Comparison of ENCODE assay signal across 10 mouse cellular contexts in genomic region chr9:75264008-75264718, GRCm38 (mm10). TPM values are rescaled to one million over a fixed set of nuclear protein-coding genes. Genes with fewer than 3 reads are reported as not detected.
DNase-seq lines count a peak whose midpoint lies in the region; ATAC-seq and TF ChIP-seq lines count a peak whose summit lies in the region.
"Had no signal": no experiment of that assay in that cellular context is flagged by ENCODE, and none has a peak within 500 bp of the region (broad histone marks: within the 10 kb centered on the region; RNA-seq: fewer than 3 reads in every experiment).

No protein-coding gene starts in this region.

- 38% methylated on average over 3 of the region's 3 CpGs for WGBS in liver, embryonic 11.5 days
- WGBS in liver, embryonic 14.5 days (ENCODE audit: insufficient replicate concordance), result 37% methylated on average over 3 of the region's 3 CpGs
- WGBS in forebrain, embryonic 11.5 days, result 47% methylated on average over 3 of the region's 3 CpGs

- TF ChIP-seq POLR2A in myocyte (IDR thresholded peaks at IDR 0.05; ENCODE audit: insufficient read length, low read depth), result no peak

- H3K27ac ChIP-seq in liver, embryonic 11.5 days (ENCODE audit: low read depth, low read length), result no peak overlapping the region
- no peak overlapping the region for H3K27ac ChIP-seq in liver, embryonic 14.5 days
- no peak overlapping the region for H3K27ac ChIP-seq in forebrain, embryonic 11.5 days (ENCODE audit: low read depth, low read length)
- H3K27ac ChIP-seq: midbrain, embryonic 15.5 days had no signal

- H3K27me3 ChIP-seq in liver, embryonic 11.5 days (replicated peaks; ENCODE audit: control insufficient read depth, insufficient read depth, low read length), result no peaks in the 10 kb centered on the region
- H3K27me3 ChIP-seq in Patski, result no peaks in the 10 kb centered on the region
- no peaks in the 10 kb centered on the region for H3K27me3 ChIP-seq in liver, embryonic 14.5 days (ENCODE audit: control insufficient read depth, insufficient read depth, low read length)
- H3K27me3 ChIP-seq in myocyte (ENCODE audit: control insufficient read depth, insufficient read depth, insufficient read length), result no peaks in the 10 kb centered on the region
- no peaks in the 10 kb centered on the region for H3K27me3 ChIP-seq in forebrain, embryonic 11.5 days (ENCODE audit: control insufficient read depth, insufficient read depth, low read length)
- H3K27me3 ChIP-seq: midbrain, embryonic 15.5 days had no signal

- H3K4me1 ChIP-seq in liver, embryonic 11.5 days (replicated peaks; ENCODE audit: control insufficient read depth, insufficient read depth, low read length), result no peaks in the 10 kb centered on the region; the same call in 1 of the 2 replicates
- peaks cover 0 to 7% of the 10 kb centered on the region in 2 experiments; a peak in 2 of 4 replicates for H3K4me1 ChIP-seq in liver, embryonic 14.5 days (replicated peaks; ENCODE audit: control insufficient read depth in 2 of 2, insufficient read depth in 2 of 2, low read length in 1 of 2)
- peaks cover 4% of the 10 kb centered on the region for H3K4me1 ChIP-seq in forebrain, embryonic 11.5 days (replicated peaks; ENCODE audit: control insufficient read depth, insufficient read depth, low read length)

- H3K79me2 ChIP-seq in myocyte (ENCODE audit: control insufficient read depth, insufficient read depth), result no peaks in the 10 kb centered on the region

- in situ Hi-C loops in Patski (cut with MboI; ENCODE audit: low pct_unique_long_range_greater_than_20kb), result no loop called here

- H3ac ChIP-seq in myocyte (ENCODE audit: control insufficient read depth, insufficient read length), result no peak overlapping the region

- CTCF ChIA-PET in Patski (lab: Charles Lee), result no interaction called here

- TF ChIP-seq CTCF in Patski (IDR thresholded peaks at IDR 0.05), result no peak
- TF ChIP-seq CTCF in liver, embryonic 14.5 days (IDR thresholded peaks at IDR 0.05; ENCODE audit: low read depth), result no peak

- no peaks in the 10 kb centered on the region for H3K9me3 ChIP-seq in liver, embryonic 11.5 days (ENCODE audit: control insufficient read depth, low read length)
- no peaks in the 10 kb centered on the region for H3K9me3 ChIP-seq in liver, embryonic 14.5 days (ENCODE audit: control insufficient read depth, low read length)
- no peaks in the 10 kb centered on the region for H3K9me3 ChIP-seq in forebrain, embryonic 11.5 days (ENCODE audit: control insufficient read depth, low read length)
- H3K9me3 ChIP-seq: midbrain, embryonic 15.5 days had no signal

- ATAC-seq in liver, embryonic 11.5 days (replicated peaks; ENCODE audit: low FRiP score), result peak; percentile 73
- ATAC-seq in Patski, result peak; percentile 58
- ATAC-seq in liver, embryonic 14.5 days (ENCODE audit: insufficient read depth), result peak; percentile 43
- no peak for ATAC-seq in forebrain, embryonic 11.5 days (replicated peaks; ENCODE audit: low FRiP score)
- ATAC-seq: midbrain, embryonic 15.5 days had no signal

- TF ChIP-seq EP300 in liver, embryonic 14.5 days (IDR thresholded peaks at IDR 0.05; ENCODE audit: low read depth), result no peak

- H3K36me3 ChIP-seq in liver, embryonic 11.5 days (ENCODE audit: control insufficient read depth, insufficient read depth, low read length), result no peaks in the 10 kb centered on the region
- no peaks in the 10 kb centered on the region for H3K36me3 ChIP-seq in liver, embryonic 14.5 days (replicated peaks; ENCODE audit: control insufficient read depth, insufficient read depth, low read depth)
- H3K36me3 ChIP-seq in myocyte (ENCODE audit: control insufficient read depth, insufficient read depth), result no peaks in the 10 kb centered on the region
- no peaks in the 10 kb centered on the region for H3K36me3 ChIP-seq in forebrain, embryonic 11.5 days (ENCODE audit: control insufficient read depth, insufficient read depth, low read length)
- H3K36me3 ChIP-seq: midbrain, embryonic 15.5 days had no signal

- no peak overlapping the region for H3K4me2 ChIP-seq in liver, embryonic 11.5 days
- H3K4me2 ChIP-seq in liver, embryonic 14.5 days (ENCODE audit: low read depth), result no peak overlapping the region
- peak overlapping the region; percentile 38 for H3K4me2 ChIP-seq in myocyte (ENCODE audit: low read depth)
- H3K4me2 ChIP-seq in forebrain, embryonic 11.5 days (ENCODE audit: low read depth, low read length, severe bottlenecking), result no peak overlapping the region
- H3K4me2 ChIP-seq: midbrain, embryonic 15.5 days had no signal

- POLR2A ChIA-PET in Patski (lab: Charles Lee), result no interaction called here

- DNase-seq in liver, embryonic 11.5 days (ENCODE audit: low spot score), result no peak
- no peak for DNase-seq in liver
- no peak for DNase-seq in Patski (ENCODE audit: low read depth, low spot score)
- DNase-seq in liver, embryonic 14.5 days (ENCODE audit: low read depth in 3 of 3, low spot score in 3 of 3), result peak in 1 of 3 experiments; percentile 23
- DNase-seq in cerebellum, adult 8-10 months, result no peak
- DNase-seq in cerebellum, postnatal 4 days (ENCODE audit: low spot score in 2 of 2), result no peak
- DNase-seq in forebrain, embryonic 11.5 days (ENCODE audit: low spot score), result no peak
- DNase-seq: heart, postnatal 36 days had no signal

- H3K9ac ChIP-seq in liver, embryonic 11.5 days (ENCODE audit: low read depth, low read length), result no peak overlapping the region
- no peak overlapping the region for H3K9ac ChIP-seq in liver, embryonic 14.5 days (replicated peaks)
- no peak overlapping the region for H3K9ac ChIP-seq in forebrain, embryonic 11.5 days (ENCODE audit: low read length)
- H3K9ac ChIP-seq: midbrain, embryonic 15.5 days had no signal

- H3K4me3 ChIP-seq in liver, embryonic 11.5 days (ENCODE audit: low read depth, low read length), result no peak overlapping the region
- H3K4me3 ChIP-seq in liver, embryonic 14.5 days (ENCODE audit: insufficient read depth in 1 of 2, low read depth in 2 of 2, low read length in 2 of 2), result no peak overlapping the region
- H3K4me3 ChIP-seq in myocyte, result no peak overlapping the region
- no peak overlapping the region for H3K4me3 ChIP-seq in forebrain, embryonic 11.5 days (ENCODE audit: low read depth, low read length)
- H3K4me3 ChIP-seq: midbrain, embryonic 15.5 days had no signal

TF ChIP-seq in myocyte, 11 proteins besides CTCF, POLR2A, EP300 and RAD21:
- TF ChIP-seq SRF (IDR thresholded peaks at IDR 0.05; ENCODE audit: control insufficient read depth, insufficient read length, low read depth) (no peak), TCF12 (IDR thresholded peaks at IDR 0.05; ENCODE audit: insufficient read depth, poor library complexity, severe bottlenecking) (no peak), CEBPB (IDR thresholded peaks at IDR 0.05; ENCODE audit: insufficient read depth, poor library complexity, severe bottlenecking) (0 out of 2 replicates have a peak, but pooled peaks have one; percentile 29), E2F4 (IDR thresholded peaks at IDR 0.05; ENCODE audit: insufficient read depth) (no peak), REST (IDR thresholded peaks at IDR 0.05; ENCODE audit: insufficient read depth, insufficient read length) (no peak), USF1 (IDR thresholded peaks at IDR 0.05; ENCODE audit: low read depth) (peak; percentile 58), MYOG (IDR thresholded peaks at IDR 0.05; ENCODE audit: control insufficient read depth in 1 of 3, insufficient read depth in 1 of 3, insufficient read length in 2 of 3, low read depth in 2 of 3) (no peak)

RNA-seq across cellular contexts. Expression of gene Myo5c, which starts 32.3 kb away (rescaled TPM):
- 0.85 and 1.1 TPM in 2 replicates for polyA plus RNA-seq in liver, embryonic 11.5 days (2014; fragmentation: Nextera tagmentation; extraction: Ambion mirVana)
- polyA plus RNA-seq in Patski (2021) (20.1 TPM), myocyte (2012; fragmentation: generic; extraction: Trizol) (0.07 TPM)
- polyA plus RNA-seq in liver, embryonic 14.5 days (2012; rRNA removed), result 0.52 and 0.93 TPM in 2 replicates
- 0.41 and 0.51 TPM in 2 replicates for polyA plus RNA-seq in liver, embryonic 14.5 days (2014; fragmentation: Nextera tagmentation; extraction: Ambion mirVana)
- 0.55 and 0.72 TPM in 2 replicates for polyA plus RNA-seq in forebrain, embryonic 11.5 days (2014; fragmentation: Nextera tagmentation; extraction: Ambion mirVana)

RNA-seq across cellular contexts. Expression of gene Gnb5, which starts 41.9 kb away (rescaled TPM):
- 8.6 and 9.2 TPM in 2 replicates for polyA plus RNA-seq in liver, embryonic 11.5 days (2014; fragmentation: Nextera tagmentation; extraction: Ambion mirVana)
- 58.9 TPM for polyA plus RNA-seq in Patski (2021)
- 0.89 and 1.1 TPM in 2 replicates for polyA plus RNA-seq in liver, embryonic 14.5 days (2012; rRNA removed)
- polyA plus RNA-seq in liver, embryonic 14.5 days (2014; fragmentation: Nextera tagmentation; extraction: Ambion mirVana), result 1.2 TPM in 2 replicates
- polyA plus RNA-seq in myocyte (2012; fragmentation: generic; extraction: Trizol), result 24.3 TPM
- polyA plus RNA-seq in forebrain, embryonic 11.5 days (2014; fragmentation: Nextera tagmentation; extraction: Ambion mirVana), result 31.1 and 34.1 TPM in 2 replicates

Comparison
In these comparisons a context has a peak if more than half of its experiments do, and no peak if none do; other contexts are left out.
1. RNA of gene Myo5c, which starts 32.3 kb away (polyA plus RNA-seq): 20.1 TPM in Patski (single experiment); 0.85 to 1.1 TPM in liver, embryonic 11.5 days, 0.55 to 0.72 TPM in forebrain, embryonic 11.5 days, 0.41 to 0.93 TPM in liver, embryonic 14.5 days and 0.07 TPM in myocyte (single experiment); every median in the first group is over 10 times any median in the second.